Mouse (Mus musculus) limb, embryonic 11.5 days (tissue): Measurements from ENCODE around the gene Yjefn3. TPM values are rescaled to one million over a fixed set of nuclear protein-coding genes. Genes with fewer than 3 reads are reported as not detected.

Experiments
- ATAC-seq: fragments of 200-750 bp; cut with Nextera tagmentation; 2 replicates; pipeline ENCODE4 v1.8.0; 2017; ENCODE audit warnings: low read depth; ENCODE audit not compliant: insufficient number of reproducible peaks, low FRiP score, low TSS enrichment
- DNase-seq: peaks from one replicate; pipeline ENCODE4 v3.0.0-alpha.2; 2015; ENCODE audit warnings: low spot score
- H3K27ac ChIP-seq: fragments of 300-500 bp; sonication (generic); replicated peaks from 2 replicates; pipeline ENCODE4 v1.5.1; 2014; ENCODE audit warnings: low read depth, mild to moderate bottlenecking, low read length
- H3K27me3 ChIP-seq: fragments of 300-500 bp; sonication (generic); 2 replicates; pipeline ENCODE4 v1.6.1; 2014; ENCODE audit warnings: mild to moderate bottlenecking, low read length, mixed read lengths; ENCODE audit not compliant: control insufficient read depth, insufficient read depth
- H3K36me3 ChIP-seq: fragments of 300-500 bp; sonication (generic); 2 replicates; pipeline ENCODE4 v1.6.1; 2014; ENCODE audit warnings: mild to moderate bottlenecking, low read length, moderate library complexity, mixed read lengths; ENCODE audit not compliant: control insufficient read depth, insufficient read depth
- H3K4me1 ChIP-seq: fragments of 300-500 bp; sonication (generic); 2 replicates; pipeline ENCODE4 v1.6.1; 2014; ENCODE audit warnings: low read length, mixed read lengths; ENCODE audit not compliant: control insufficient read depth, insufficient read depth
- H3K4me2 ChIP-seq: fragments of 300-500 bp; sonication (generic); 2 replicates; pipeline ENCODE4 v1.6.1; 2014; ENCODE audit warnings: low read depth, mild to moderate bottlenecking, moderate library complexity; ENCODE audit not compliant: severe bottlenecking
- H3K4me3 ChIP-seq: fragments of 300-500 bp; sonication (generic); 2 replicates; pipeline ENCODE4 v1.5.1; 2014; ENCODE audit warnings: low read depth, low read length
- H3K9ac ChIP-seq: fragments of 300-500 bp; sonication (generic); 2 replicates; pipeline ENCODE4 v1.6.1; 2014; ENCODE audit warnings: mild to moderate bottlenecking, low read length
- H3K9me3 ChIP-seq: fragments of 300-500 bp; sonication (generic); 2 replicates; pipeline ENCODE4 v1.6.1; 2016; ENCODE audit warnings: low read length; ENCODE audit not compliant: control insufficient read depth
- WGBS: fragments of 180-500 bp; shearing (Covaris S2); extraction: QIAGEN DNeasy Blood & Tissue Kit; methylation state at CpG from one replicate; pipeline ENCODE4 v1.1.7; 2014; 5-methylcytosine and 5-hydroxymethylcytosine counted together
- polyA plus RNA-seq: library from polyadenylated mRNA; unstranded; fragments of >200 nt; fragmentation: Nextera tagmentation; extraction: Ambion mirVana; gene quantifications from 2 replicates; pipeline ENCODE4 v1.2.1, GENCODE M21; 2014

The Yjefn3 gene
- polyA plus RNA-seq, 1 experiment from 2014 or later, result 2.5 TPM

DNA sequence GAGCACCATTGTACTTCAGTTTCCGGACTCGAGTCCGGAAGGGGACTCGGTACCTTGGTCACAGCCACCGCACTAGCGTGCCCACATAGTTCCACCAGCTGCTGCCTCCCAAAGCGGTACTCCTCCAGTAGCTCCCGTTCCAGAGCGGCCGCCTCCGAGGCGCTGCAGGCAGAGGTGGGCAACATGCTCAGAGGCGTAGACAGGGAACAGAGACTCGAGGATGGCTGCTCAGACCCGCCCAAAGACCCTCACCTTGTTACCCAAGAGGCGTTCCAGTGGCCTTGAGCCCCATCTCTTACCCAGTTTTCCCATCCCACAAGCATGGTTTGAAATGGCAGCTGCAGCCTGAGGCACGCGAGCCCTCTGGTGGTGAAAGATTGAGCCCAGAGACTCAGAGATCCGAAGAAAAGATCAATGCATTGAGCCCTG lies 11.7 kb downstream of the Yjefn3 start:
- H3K4me3 ChIP-seq, result no peak overlapping the region
- H3K9ac ChIP-seq, result no peak overlapping the region
- no peak overlapping the region for H3K4me2 ChIP-seq
- no peak overlapping the region for H3K27ac ChIP-seq
- peaks cover 51% of the 10 kb centered on the region for H3K27me3 ChIP-seq
- 33% methylated on average over 19 of the region's 19 CpGs for WGBS
- peaks cover 2% of the 10 kb centered on the region; the same call in 1 of the 2 replicates for H3K36me3 ChIP-seq
- peak; percentile 72 for DNase-seq
- no peaks in the 10 kb centered on the region for H3K9me3 ChIP-seq
- ATAC-seq, result no peak
- H3K4me1 ChIP-seq, result peaks cover 5% of the 10 kb centered on the region

DNA sequence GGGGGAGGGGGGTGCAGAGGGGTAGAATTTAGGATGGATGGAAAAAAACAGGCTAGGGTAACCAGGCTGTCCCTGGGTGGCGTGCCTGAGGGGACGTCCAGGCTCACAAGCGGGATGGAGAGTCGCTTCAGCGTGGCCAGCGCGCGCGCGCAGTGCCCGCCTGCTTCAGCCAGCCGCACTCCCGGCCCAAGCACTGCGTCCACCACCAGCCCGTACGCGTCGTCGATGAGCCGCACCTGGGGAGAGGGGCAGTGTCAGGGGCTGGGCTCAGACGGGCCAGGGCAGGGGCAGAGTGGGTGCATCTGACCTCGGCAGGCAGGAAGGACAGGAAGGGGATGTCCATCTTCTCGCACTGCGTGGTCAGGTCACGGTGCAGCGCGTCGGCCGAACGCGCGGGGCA lies 13.6 kb downstream of the Yjefn3 start:
- 0 out of 2 replicates have a peak overlapping the region, but pooled peaks have one; percentile 1 for H3K9ac ChIP-seq
- no peaks in the 10 kb centered on the region for H3K9me3 ChIP-seq
- peaks cover 70% of the 10 kb centered on the region for H3K27me3 ChIP-seq
- H3K4me2 ChIP-seq, result peak overlapping the region; percentile 34
- peak; percentile 47 for DNase-seq
- WGBS, result 6% methylated on average over 32 of the region's 32 CpGs
- H3K4me1 ChIP-seq, result peaks cover 8% of the 10 kb centered on the region
- ATAC-seq, result no peak
- peak overlapping the region; percentile 17; the same call in 1 of the 2 replicates for H3K4me3 ChIP-seq
- no peak overlapping the region for H3K27ac ChIP-seq
- H3K36me3 ChIP-seq, result peaks cover 2% of the 10 kb centered on the region; the same call in 1 of the 2 replicates

DNA sequence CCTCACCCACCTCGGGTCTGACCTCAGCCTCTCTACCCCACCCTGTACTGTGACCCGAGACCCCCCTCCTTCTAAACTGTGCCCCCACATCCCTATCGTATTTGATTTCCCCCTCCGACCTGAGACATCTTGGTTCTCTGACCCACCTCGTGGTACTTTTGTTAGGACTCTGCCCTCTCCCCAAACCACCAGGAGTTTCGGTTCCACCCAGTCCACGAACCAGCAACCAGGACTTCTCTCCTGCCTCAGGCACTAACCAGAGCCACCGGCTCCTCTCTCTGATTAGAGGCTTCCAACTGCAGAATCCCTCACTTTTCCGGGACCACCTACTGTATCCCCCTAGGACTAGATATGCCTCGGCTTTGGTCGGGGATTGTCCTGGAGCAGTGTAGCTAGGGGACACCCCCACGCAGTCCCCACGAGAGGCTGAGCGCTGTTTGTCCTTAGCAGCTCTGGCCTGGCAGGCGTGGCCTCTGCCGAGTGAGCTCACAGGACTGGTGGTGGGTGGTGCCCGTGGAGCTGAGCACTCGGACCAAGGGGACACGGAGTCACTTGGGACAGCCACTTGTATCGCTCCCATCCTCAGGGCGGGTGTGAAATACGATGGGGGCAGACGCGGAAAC lies 14.2 kb downstream of the Yjefn3 start:
- Histone ChIP-seq H3K9ac (0 out of 2 replicates have a peak overlapping the region, but pooled peaks have one; percentile 1), H3K9me3 (no peaks in the 10 kb centered on the region), H3K4me3 (0 out of 2 replicates have a peak overlapping the region, but pooled peaks have one; percentile 17), H3K4me1 (peaks cover 8% of the 10 kb centered on the region), H3K4me2 (peak overlapping the region; percentile 34; the same call in 1 of the 2 replicates), H3K27ac (no peak overlapping the region), H3K27me3 (peaks cover 75% of the 10 kb centered on the region), H3K36me3 (peaks cover 2% of the 10 kb centered on the region; the same call in 1 of the 2 replicates)
- DNase-seq (peak; percentile 40), ATAC-seq (no peak)
- 9% methylated on average over 24 of the region's 24 CpGs for WGBS

DNA sequence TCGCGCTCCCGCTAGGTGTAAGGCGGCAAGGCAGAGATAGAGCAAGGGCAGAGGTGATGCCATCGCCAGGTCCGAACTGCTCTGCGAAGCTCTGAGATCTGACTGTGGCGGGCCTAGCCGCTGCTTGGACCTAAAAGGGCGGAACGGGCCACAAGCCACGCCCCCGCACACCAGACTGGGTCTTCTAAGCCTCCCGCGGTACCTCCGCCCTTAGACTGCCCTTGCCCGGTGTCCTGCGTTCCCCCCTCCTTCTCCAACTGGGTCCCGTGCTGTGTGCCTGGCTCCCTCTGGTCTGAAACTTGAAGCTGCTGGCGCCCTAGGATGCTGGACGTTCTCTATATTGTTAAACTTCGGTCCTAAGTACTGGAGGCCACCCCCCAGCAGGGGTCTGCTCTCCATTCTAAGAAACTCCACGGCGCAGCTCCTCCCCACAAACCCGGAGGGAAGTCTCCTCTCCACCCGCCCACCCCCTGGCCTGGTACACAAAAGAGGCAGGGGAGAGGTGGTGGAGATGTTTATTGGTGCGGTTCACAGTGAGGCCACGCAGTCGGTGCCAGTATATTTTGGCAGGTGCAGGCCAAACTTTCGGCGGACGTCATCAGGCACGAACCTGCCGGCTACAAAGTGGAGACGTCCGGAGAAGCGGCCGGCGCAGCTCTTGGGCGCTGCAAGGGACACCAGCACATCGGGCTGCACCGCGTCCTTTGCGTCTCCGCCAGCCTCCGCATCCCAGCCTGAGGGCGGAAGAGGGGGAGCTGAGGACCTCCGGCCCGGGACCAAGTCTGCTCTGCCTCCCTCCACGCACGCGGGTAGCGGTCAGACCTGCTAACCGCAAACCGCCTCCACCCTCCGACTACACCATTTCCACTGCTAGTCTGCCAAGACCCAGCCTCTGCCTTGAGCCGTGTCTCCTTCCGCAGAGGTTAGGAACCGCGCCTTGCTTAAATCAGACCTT lies 14.9 kb downstream of the Yjefn3 start, which contains the start of gene Cilp2:
Gene Cilp2 (minus strand): TSS at position 399 of the 955 bp plus-strand sequence.
- Histone ChIP-seq H3K27ac (no peak within 1 kb of the TSS), H3K27me3 (peaks cover 83% of the 10 kb centered on the region), H3K4me1 (peaks cover 8% of the 10 kb centered on the region), H3K9ac (0 out of 2 replicates have a peak within 1 kb of the TSS, but pooled peaks have one; percentile 12), H3K36me3 (peaks cover 2% of the 10 kb centered on the region; the same call in 1 of the 2 replicates), H3K4me3 (peak within 1 kb of the TSS; percentile 20; the same call in 1 of the 2 replicates), H3K4me2 (peak within 1 kb of the TSS; percentile 13; the same call in 1 of the 2 replicates), H3K9me3 (no peaks in the 10 kb centered on the region)
- 3% methylated on average over 60 of the region's 60 CpGs for WGBS
- peak; percentile 3; the same call in 1 of the 2 replicates for ATAC-seq
- peak; percentile 56 for DNase-seq

DNA sequence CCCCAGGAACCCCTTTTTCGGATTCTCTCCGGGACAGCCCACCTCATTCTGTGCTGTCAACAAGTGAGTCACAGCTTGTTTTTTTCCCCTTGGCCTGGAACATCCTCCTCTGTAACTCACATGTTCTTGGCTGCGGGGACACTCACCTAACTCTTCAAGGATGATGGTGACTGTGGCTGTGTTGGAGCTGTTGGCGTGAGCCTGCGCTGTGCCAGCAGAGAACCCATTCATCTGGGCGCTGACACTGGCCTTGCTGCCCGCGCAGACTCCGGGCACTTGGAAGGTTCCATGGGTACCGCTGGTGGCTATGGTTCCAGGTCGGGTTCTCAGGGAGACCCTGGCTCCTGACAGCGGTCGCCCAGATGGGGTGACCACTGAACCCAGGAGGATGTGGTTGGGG lies 18.4 kb downstream of the Yjefn3 start:
- H3K4me1 ChIP-seq, result peaks cover 8% of the 10 kb centered on the region

DNA sequence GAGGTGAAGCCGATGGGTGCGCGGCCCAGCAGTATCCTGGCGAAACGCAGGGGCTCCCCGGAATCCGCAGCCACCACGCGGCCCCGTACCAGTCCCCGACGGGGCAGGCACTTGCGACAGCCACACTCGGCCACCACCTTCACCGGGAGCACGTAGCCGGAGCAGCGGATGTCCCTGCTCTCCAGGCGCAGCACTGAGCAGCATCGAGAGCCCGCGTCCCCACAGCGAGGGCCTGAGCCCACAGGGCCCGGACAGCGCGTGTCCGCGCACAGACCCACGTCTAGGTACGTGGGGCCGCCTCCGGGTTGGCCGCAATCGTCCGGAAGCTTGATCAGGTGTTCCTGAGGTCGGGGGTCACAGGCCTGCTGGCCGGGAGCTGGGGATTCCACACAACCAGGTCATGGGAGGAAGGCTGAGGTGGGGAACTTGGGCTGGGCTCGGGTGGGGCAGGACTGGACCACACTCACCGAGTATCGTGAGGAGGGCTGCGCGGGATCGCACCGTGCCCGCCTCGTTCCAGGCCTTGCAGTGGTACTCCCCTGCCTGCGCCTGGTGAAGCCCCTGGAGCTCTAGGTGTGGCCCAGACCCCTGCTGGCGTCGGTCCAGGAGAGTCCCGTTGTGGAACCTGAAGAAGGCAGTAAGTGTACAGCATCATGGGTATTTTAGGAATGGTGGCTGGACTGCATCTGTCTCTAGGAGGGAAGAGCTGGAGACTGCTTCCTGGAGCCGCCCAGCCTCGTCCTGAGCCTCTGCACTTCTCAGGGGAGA lies 19.5 kb downstream of the Yjefn3 start:
- 16% methylated on average over 52 of the region's 52 CpGs for WGBS
- Histone ChIP-seq H3K36me3 (peaks cover 2% of the 10 kb centered on the region; the same call in 1 of the 2 replicates), H3K4me3 (peak overlapping the region; percentile 29; the same call in 1 of the 2 replicates), H3K9me3 (no peaks in the 10 kb centered on the region), H3K4me2 (0 out of 2 replicates have a peak overlapping the region, but pooled peaks have one; percentile 42), H3K27me3 (peaks cover 94% of the 10 kb centered on the region), H3K27ac (no peak overlapping the region), H3K9ac (no peak overlapping the region), H3K4me1 (peaks cover 8% of the 10 kb centered on the region)
- ATAC-seq (0 out of 2 replicates have a peak, but pooled peaks have one; percentile 4), DNase-seq (no peak)

More for the DNA sequence above, 18.4 kb downstream of the Yjefn3 start:
- Histone ChIP-seq H3K4me3 (no peak overlapping the region), H3K9me3 (no peaks in the 10 kb centered on the region), H3K9ac (no peak overlapping the region), H3K27me3 (peaks cover 99% of the 10 kb centered on the region), H3K36me3 (peaks cover 2% of the 10 kb centered on the region; the same call in 1 of the 2 replicates), H3K27ac (no peak overlapping the region), H3K4me2 (no peak overlapping the region)
- ATAC-seq, result no peak
- 59% methylated on average over 13 of the region's 13 CpGs for WGBS
- DNase-seq, result no peak

DNA sequence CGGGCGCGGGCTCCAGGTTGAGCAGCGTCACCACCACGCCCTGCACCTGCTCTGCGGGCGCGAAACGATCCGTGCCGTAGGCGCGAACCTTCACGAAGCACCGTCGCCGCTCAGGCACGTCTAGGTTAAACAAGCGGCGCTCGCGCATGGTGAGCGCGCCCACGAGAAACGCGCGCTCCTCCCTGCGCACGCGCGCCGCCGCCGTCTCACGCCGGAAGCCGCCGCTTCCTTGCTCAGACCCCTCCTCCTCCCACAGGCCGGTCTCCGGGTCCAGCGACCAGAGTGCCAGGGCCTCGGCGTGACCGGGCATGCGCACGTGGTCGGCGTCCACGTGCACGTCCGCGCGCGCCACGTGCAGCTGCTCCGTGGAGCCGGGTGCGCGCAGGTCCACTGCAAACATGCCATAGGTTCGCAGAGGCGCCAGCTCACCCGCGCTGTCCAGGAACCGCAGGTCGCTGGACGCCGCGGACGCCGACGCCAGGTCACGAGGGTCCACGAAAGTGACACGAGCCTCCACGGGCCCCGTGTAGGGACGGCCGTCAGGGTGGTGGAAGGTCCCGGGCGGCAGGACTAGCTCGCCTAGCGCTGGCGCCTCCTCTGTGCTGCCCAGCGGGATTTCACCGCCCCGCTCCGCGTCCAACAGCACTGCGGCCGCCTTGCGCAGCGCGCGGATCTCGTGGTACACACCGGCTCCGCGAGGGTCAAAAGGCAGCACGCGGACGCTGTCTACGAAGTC lies 20.3 kb downstream of the Yjefn3 start:
- no peak overlapping the region for H3K27ac ChIP-seq
- H3K9ac ChIP-seq, result no peak overlapping the region
- peak; percentile 68 for DNase-seq
- H3K36me3 ChIP-seq, result no peaks in the 10 kb centered on the region
- 0 out of 2 replicates have a peak, but pooled peaks cover 5% of the 10 kb centered on the region for H3K4me1 ChIP-seq
- H3K4me3 ChIP-seq, result peak overlapping the region; percentile 29
- whole genome bisulfite sequencing, result 8% methylated on average over 103 of the region's 103 CpGs
- peak; percentile 10; the same call in 1 of the 2 replicates for ATAC-seq
- peak overlapping the region; percentile 42 for H3K4me2 ChIP-seq
- H3K9me3 ChIP-seq, result no peaks in the 10 kb centered on the region
- peaks cover 91% of the 10 kb centered on the region for H3K27me3 ChIP-seq
